Mouse (Mus musculus) retina, postnatal 1 day (tissue): Measurements from ENCODE around the gene Thumpd2.

ENCODE experiments used
- DNase-seq: peaks from one replicate; pipeline ENCODE4 v3.0.0-alpha.2; 2012

Gene Thumpd2

DNA sequence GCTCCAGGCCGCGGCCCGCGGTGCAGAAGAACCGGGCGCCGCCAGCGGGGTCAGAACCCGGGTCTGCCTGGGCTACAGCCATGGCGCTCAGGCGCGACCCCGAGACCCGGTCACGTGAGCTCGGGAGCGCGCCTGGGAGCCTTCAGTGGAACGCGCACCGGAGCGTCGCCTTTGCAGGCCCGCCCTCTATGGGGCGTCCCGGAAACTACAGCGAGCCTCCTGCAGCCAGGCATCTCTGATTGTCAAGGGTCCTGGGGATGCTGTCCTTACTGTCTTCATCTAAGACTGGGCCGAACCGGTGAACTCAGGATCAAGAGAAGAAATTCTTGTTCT is at the start of gene Thumpd2:
Gene Thumpd2, minus strand, starts transcription at position 104 of the 333 bp plus-strand sequence.
- peak; percentile 94 for DNase-seq

DNA sequence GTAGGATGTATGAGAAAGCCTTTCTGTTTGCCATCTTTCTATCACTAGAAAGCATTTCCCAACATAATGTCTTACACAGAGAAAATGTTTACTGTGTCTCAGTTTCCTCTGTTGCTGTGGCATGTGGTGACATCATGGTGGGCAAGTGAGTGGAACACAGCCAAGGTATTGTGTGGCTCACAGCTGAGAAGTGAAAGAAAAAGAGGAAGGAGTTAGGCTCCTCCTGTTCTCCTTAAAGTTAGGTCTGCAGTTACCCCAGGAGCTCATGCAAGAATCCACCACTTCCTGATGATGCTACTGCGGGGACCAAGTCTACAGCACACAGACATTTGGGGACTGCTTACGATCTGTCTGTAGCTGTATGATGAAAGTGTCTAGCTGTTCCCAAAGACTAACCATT is 39.4 kb upstream of the Thumpd2 start:
- no peak for DNase-seq

DNA sequence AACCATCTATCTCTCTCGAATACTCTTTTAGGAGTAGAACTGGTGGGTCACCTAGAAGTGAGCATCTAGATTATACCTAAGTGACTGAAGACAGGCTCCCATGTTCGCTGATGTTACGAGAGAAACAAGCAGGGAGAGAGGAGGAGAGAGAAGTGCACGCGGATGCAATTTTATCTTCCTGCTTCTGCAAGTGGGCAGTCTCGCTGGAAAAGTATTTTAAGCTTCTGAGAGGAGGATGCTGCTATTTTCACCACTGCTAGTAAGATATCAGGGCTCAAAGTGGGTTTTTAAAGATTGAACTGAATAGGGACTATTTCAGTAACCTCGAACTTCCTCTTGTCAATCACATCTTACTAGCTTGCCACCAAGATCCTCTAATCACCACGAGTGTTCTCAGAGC is 38.0 kb upstream of the Thumpd2 start:
- DNase-seq = no peak

DNA sequence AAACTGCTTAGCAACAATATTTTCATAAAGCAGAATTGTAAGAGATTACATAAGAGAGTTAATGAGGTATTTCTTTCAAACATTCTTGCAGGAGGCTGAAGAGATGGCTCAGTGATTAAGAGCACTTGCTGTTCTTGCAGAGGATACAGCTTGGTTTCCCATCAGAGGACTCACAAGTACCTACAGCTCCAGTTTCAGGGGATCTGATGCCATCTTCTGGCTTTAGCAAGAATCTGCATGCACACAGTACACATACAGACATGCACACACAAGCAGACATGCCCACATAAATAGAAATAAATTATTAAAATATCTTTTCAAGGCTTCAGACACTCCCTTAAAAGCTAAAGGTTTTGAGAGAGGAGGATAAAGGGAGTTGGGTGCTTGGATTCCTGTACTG is 33.6 kb upstream of the Thumpd2 start:
- DNase-seq = peak; percentile 22

DNA sequence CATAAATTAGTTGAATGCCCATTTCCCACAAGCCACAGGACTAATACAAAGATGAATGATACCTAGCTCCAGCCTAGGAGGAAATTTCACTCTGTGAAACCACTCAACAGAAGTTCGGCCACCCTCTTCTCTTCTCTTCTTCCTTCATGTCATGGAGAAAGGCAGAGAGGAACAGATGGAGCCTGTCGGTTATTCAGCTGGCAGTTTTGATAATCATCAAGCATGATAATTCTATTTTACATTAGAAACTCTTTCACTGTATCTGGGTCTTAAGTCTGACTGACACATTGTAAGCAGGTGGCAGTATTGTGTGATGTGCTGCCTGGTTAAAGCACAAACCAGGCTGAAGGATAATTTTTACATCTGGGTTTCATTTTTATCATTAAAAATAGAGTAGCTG is 31.6 kb upstream of the Thumpd2 start:
- peak; percentile 40 for DNase-seq

DNA sequence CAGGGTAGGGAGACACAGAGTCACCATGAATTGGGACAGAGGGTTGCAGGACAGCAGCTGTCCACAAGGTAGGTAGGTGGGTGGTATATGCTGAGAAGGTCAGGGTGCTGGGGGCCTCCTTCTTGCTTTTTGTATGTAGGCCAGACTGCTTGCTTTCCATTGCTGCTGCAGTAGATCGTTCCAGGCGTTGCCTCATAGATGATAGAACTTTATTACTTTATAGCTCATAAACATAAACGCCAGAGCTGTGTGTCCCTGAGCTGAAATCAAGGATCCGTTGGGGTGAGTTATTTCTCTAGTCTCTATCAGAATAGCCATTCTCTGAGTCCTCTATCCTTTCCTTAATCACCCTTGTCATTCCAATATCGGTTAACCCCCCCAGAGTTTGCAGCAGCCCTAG is 27.9 kb upstream of the Thumpd2 start:
- DNase-seq = no peak

DNA sequence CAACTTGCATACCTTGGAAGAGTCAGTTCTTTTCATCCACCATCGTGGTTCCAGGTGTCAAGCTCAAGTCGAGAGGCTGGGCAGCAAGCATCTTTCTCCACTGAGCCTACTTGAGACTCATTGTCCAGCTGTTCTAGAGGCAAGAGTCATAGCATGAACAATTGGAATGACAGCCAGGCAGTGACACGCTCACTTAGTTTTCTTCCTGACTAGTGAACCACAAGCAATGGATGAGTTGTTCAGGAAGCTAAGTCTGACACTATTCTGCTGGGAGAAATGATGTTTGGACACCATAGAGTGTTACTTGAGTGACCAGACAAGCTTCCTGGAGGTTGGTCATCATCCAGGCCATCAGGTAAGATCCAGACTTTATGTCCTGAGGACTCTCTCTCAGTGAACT is 24.0 kb upstream of the Thumpd2 start:
- DNase-seq = peak; percentile 58

DNA sequence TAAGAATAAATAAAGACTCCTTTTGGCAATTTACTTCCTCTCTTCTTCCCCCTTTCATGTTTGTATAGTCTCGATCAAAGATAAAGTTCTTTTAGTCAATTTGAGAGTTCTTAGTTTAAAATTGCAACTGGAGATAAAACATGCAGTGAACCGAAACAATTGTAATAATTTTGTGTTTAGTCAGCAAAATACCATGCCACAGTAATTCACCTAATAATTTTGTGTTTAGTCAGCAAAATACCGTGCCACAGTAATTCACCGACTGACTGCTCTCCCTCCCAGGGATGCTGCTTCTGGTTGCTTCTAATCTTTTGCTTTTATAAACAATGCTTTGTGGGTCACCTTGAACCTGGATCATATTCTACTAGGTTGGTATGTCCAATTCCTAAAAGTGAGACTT is 22.9 kb upstream of the Thumpd2 start:
- DNase-seq = no peak

DNA sequence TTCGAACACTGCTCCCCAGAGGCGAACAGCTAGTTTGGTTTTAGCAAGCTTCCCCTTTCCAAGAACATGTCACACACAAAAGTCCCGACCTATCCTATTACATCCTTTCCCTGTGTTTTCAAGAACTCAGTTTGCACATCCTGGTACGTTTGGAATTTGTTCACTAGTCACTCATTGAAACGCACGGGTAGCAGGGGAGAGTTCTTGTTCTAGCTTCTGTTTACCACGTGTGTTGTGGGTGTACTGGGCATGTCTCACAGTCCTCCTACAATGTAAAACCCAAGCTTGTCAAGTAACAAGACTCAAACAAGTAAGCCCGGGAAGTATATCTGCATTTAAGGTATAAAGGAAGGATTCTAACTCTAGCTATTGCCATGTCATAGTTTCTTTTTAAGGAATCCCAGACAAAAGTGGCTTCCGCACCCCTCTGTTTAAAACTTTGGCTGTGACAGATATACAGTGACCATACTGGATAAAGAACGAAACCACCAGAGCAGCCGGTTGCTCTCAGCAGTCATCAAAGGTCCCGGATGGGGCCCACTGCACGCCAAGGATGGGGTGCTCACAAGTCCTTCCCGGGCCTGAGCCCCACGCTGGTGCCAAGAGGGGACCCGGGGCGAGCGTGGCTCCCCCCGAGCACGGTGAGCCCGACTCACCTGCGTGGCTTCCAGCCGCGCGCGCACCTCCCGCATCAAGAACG is 453 bp downstream of the Thumpd2 start:
- no peak for DNase-seq

DNA sequence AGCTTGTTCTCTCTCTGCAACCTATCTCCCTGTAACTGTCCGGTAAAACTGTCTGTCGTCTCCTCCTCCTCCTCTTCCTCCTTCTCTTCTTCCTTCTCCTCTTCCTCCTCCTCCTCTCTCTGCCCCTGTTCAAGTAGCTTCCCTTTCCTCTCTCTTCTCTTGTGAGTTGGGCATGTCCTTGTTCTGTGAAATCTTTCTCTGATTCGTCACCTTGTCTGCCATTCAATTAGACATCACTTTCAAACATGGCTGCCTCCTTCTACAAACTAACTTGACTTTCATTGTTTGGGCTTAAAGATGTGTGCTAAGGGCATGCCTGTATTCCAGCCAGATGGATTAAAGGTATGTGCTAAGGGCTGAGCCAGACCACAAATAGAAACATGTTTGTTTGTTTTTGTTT is 1.5 kb downstream of the Thumpd2 start:
- no peak for DNase-seq

DNA sequence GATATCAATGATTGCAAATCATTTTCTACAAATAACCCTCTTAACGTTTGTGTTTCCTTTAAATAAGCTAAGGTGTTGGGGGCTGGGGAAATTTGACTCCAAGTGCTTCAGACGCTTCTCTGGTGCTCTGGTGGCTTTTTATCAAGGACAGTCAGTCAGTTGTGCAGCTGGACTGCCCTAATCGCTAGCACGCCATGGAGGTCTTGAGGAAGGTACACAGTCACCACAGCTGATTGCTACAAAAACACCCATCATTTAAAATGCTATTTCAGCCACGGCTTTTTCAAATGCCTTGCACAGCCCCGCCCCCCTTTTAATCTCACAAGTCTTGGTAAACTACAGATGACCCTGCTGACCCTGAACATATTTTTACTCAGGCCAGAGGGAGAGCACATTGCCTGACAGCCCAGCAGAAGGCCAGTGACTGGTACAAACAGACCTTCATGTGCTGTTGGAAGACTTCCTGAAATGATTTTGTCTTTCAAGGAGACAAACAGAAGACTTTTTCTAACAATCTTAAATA is 2.5 kb downstream of the Thumpd2 start:
- no peak for DNase-seq

DNA sequence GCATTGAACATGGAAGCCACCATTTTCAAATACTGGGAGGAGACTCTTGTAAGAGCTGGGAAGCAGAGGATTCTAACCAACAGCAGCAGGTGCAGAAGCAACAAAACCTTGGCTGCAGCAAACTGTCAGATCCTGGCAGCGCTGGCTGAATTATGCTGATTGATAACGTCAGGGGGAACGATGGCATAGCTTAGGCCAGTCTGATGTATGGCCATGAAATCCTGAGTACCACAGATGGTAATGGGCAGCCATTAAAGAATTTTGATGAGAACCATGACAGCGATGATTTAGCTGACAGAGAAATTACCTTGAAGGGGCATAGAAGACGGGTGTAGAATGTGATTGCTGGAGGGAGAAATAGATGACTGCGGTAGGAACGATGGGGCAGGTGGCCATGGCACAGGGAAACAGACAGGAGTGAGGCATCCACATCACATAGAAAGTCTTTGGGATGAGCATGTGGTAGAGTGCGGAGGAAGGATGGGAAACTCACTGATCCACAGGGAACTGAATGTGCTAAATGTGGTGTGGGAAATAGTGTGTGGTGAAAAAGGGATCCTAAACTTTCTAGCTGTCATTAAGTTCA is 8.0 kb downstream of the Thumpd2 start:
- no peak for DNase-seq

DNA sequence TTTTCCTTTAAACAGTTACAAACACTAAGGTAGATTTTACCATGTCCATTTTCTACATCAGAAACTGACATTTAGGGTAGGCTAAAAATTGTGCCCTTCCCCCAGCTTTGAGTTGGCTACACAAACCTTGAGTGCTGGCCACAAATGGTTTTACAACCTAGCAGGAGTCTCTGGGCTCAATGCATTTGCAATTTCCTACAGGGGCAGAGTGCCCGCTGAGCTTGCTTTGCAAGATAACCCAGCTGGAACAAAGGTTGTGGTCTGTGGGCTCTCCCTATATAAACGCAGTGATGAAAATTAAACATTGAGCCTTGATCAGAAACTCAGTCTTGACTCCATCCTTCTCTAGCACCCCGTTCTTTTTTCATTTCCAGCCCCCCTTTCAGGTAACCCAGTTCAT is 8.8 kb downstream of the Thumpd2 start:
- DNase-seq = no peak

DNA sequence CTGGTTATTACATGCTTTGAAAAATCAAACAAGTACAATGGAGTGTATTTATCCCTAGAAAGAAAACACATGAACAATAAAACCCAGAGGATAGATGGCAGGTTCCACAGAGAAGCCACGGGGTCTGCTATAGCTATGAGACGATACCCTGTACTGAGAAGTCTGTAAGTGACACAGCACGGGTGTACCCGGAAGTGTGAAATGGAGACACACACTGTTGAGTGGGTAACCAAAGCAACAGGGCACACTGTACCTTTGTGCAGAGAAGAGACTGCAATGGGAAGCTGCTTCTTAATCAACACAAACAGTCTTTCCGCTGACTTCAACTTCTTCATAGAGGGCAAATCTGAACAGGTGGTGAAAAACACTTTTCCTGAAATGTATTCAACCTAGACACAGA is 9.4 kb downstream of the Thumpd2 start:
- DNase-seq = no peak

DNA sequence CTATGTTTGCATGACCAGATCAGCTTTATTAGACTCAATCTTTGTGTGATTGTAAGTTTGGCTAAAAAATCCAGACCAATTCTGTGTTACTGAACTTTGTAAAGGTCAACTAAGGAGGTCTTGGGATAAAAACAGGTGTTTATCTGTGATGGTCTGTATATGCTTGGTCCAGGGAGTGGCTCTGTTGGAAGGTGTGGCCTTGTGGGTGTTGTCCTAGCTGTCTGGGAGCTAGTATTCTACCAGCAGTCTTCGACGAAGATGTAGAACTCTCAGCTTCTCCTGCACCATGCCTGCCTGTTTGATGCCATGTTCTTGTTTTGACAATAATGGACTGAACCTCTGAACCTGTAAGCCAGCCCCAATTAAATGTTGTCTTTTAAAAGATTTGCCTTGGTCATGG is 11.6 kb downstream of the Thumpd2 start:
- DNase-seq = no peak

DNA sequence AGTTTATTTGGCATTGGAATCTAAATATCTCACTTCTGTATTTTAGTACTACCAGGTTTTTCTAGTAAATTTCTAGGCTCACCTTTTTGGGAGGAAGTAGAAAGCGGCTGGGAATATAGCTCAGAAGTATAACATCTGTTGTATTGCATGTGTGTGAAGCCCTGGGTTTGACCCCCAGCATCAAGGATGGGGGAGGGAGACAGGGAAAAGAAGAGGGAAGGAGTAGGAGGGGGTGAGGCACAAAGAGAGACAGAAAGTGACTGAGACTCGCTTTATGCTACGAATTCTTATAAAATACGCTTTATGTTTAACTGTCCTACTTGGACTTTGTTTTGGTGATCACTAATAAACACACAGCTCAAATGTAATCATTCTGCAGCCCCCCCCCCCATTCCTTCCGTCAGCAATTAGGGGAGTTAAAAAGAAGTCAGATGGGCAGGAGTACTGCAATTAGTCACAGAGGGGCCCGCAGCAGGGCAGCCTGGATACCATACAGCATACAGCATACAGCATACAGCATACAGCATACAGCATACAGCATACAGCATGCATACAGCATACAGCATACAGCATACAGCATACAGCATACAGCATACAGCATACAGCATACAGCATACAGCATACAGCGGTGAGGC is 16.8 kb downstream of the Thumpd2 start:
- DNase-seq = no peak

DNA sequence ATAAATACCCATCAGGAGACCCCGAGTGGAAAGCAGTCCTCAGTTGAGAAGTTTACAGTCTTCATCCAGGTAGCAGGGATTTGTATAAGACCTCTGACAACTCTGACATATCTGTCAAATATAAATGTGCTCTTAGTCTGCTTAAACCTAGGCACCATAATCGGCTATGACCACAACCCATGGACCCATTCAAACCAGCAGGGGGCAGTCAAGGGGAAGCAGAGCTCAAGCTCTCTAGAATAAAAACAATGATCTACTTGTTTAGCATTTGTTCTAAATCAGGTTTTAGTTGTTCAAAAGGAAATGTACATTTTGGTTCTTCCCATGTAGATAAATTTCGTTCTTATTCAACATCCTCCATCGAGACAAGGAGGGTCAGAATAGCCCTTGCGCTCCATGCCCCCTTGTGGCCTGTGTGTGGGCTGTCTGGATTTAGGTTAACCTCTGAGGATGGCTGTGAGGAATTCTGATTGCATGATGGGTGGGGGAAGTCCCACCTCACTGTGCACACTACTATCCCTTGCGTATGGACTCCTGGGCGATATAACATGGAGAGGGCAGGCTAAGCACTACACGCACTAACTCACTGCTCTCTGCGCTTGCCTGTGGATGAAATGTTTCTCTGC is 19.2 kb downstream of the Thumpd2 start:
- peak; percentile 11 for DNase-seq

DNA sequence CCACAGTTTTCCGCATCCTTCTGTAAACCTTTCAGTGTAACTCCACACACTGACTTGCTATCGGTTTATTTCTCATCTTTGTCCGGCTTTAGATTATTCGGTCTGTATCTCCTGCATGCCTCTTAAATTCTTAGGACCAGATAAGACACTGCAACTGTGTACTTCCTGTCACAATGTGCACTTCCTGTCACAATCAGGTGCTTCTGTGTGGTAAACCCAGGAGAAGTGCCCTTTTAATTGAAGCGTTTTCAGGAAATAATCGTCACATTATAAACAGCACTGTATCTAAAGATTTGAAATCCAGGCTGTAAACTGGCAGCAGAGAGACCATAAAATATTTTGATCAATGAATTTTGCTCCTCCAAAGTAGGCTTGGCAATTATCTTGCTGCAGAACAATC is 19.8 kb downstream of the Thumpd2 start:
- DNase-seq = no peak

DNA sequence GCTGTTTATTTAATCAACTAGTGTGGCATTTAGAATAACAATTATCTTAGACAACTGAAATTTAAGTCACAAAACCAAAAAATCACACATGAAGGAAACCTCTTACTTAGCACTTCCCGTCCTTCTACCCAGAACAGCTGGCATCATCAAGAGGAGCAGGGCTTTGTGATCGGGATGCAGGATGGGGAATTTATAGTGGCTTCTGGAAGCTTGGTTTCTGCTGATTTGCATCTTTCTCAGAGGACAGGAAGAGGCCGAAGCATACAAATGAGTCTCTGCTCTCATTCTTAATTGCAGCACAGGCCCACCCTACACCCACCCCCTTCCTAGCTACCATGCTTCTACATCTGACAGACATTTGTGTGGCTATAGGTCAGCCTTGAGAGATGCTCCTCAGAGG is 20.5 kb downstream of the Thumpd2 start:
- DNase-seq = no peak

DNA sequence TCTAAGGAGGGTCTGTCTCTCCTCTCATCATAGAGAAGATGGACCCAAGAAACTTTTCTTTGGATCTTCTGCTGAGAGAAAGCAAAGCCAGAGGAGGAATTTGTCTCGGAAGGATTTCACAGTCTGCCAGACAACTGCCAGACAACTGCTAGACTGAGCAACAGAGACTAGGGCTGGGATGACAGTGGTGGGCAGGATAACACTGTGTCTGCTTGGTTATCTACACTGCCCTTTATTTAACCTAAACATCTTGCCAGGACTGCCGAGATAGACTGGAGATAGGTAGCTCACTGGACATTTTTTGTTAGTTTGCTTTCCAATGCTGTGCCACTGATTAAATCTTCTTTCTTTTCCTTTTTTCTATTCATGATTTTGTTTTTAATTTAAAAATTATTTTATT is 23.2 kb downstream of the Thumpd2 start:
- no peak for DNase-seq

DNA sequence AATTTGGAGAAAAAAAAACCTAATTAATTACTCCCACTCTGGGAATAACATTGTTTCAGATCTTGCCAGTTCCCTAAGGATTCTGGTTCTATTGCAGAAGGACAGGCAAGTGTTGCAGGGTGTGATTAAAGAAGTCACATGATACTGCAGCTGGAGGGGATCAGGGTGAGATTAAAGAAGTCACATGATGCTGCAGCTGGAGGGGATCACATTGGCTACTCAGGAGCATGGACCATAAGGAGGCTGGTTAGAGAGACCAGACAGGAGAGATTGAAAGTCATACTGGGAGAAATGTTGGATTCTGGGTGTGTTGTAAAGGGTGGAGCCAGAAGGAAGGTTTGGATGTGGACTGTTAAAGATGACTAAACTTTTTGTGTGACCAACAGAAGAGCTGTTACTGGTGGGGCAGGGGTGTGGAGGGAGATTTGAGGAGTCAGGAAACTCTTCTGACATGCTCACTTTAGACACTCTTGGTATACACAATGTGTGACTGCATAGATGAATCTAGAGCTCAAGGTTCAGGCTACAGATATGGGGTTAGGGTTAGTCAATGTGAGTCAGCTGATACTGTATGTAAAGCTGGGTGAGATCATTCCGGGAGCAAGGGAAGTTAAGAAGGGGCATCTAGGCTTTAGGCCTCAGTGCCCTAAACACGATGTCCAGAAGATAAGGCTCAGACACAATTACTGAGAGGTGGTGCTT is 26.0 kb downstream of the Thumpd2 start:
- DNase-seq = peak; percentile 18

DNA sequence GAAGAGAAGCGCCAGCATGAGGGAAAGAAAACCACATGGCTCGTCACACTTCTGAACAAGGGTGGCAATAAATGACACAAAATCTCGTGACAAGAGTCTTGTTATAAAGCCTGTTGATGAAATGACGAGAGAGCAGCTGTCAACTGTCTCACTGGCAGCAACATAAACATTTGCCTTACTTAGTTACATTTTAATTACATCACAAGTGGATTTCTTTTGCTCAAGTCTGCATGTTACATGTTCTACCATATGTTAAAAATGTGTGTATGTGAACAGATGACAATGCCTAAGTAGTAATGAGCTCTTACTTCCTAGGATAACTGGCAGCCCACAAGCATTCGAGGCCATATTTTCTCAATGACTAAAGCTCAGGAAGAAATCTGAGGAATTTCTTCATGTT is 29.5 kb downstream of the Thumpd2 start:
- no peak for DNase-seq

DNA sequence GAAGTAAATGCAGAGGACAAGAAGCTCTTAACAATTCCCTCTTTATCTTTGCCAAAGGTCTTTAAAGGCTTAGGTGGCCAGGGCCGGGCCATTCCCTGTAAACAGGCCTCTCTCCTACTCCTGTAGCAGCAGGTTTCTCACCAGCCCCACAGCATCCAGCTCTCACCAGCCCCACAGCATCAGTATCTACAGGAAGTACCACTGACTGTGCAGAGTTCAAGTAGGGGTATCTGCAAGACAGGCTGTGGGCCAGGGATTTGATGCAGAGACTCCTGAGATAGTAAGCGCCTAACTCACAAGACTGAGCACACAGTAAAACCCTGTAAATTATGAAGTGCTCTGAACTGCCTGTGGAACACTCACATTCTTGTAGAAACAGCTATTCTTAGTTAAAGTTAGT is 31.9 kb downstream of the Thumpd2 start:
- no peak for DNase-seq
